Mouse (Mus musculus): Measurements from ENCODE around the gene Ptpn3.
"Not testable (repeated sequence)": the region's sequence is repeated elsewhere in the genome, so short reads cannot be mapped to it uniquely, and the experiment has no call there.

The Ptpn3 gene

DNA sequence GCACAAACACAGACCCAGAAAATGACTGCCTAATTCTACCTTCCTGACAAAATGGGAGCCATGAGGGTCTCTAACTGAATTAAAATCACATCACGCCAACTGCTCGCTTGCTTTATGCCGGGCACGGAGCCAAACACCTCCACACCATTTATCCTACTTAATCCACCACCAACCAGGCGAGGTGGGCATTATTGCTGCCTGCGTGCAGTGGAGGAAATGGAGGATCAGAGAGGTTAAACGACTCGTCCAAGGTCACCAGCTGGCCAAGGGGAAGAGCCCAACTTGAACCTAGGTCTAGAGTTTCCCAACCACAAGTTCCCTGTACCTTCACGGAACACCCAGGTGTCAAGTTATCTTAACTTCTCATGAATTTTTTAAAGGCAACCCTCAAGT is 2.3 kb downstream of the Ptpn3 start:
- no peak for DNase-seq (ENCODE audit: low spot score in 2 of 2)

DNA sequence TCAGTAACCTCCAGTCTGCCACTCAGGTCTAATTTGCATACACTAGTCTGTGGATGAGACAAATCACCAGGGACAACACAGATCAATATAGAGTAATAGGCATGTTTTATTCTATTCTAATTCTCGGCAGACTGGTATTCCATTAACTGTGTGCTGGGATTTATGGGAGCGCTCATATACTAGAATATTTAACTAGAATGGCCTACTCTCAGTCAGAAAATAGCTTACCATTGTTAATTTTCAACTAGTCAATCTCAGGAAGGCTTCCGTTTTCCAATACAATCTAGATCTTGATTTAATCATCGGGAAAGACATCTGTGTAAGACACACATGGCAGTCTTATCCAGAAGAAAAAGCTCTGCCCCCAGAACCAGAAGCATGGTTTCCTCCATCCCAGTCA is 3.5 kb downstream of the Ptpn3 start:
- no peak for DNase-seq (ENCODE audit: low spot score in 2 of 2)

DNA sequence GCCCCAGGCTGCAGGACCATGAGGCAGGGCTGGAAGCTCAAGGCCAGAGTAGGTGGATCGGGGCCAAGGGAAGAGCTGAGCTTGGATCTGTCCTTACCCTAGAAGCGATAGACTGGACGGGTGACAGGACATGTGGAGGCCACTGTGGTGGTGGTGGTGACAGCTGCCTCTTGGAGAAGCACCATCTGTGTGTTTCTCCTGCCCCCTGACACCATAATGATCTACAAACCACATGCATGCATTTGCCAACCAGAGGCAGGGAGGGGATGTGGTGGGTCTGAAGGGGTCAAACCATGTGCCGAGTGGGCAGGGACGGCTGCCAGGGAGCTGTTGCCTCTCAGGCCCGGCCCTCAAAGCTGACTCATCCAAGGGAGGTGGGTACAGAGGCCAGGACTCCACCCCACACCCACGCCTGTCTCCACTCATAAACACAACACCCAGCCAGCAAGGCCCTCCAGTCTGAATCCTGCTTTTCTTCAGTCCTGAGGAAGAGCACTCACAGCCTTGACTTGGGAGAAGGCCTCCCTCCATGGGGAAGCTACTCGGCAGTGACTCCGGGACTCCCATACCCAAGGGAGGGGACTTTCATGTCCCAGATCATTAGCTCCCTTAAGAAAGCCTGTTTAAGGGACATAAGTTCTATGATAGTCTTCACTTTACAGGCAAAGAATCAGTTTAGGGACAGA is 6.5 kb downstream of the Ptpn3 start:
- DNase-seq (ENCODE audit: low spot score in 2 of 2), result peak; percentile 82 to 87

DNA sequence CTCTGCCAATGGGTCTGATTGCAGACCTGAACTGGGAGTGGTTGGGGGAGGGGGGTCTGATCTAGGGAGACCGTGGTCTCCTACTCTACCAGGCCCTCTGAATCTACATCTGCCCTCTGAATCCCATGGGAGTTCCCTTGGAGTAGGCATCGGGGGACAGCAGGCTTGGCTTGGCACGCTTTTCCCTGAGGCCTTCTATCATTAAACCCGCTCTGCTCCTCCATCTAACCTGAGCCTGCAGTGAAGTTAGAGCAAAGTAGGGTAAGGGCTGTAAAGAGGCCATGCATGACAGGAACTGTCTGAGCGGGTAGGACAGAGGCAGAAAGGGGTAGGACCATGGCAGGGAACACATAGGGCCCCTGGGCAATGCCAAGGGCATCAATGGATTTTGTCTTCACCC is 9.0 kb downstream of the Ptpn3 start:
- DNase-seq (ENCODE audit: low spot score in 2 of 2), result no peak

DNA sequence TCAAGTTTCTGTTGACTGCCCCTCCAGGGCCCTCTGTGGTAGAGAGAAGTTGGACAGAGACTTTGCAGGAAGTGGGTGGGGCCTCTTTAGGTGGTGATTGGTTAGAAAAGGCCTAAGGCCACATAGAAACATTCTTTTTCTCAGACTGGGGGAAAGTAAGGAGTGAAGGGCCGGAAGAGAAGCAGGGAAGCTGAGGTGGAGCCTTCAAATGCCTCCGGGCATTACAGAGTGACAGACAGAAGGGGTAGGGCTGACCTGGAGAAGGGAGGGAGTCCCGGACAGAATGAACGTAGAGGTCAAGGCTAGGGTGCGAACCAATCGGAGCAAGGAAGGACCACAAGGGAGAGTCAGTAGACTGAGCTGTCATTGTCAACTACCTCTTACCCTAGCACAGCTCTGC is 11.6 kb downstream of the Ptpn3 start:
- DNase-seq (ENCODE audit: low spot score in 2 of 2), result no peak

DNA sequence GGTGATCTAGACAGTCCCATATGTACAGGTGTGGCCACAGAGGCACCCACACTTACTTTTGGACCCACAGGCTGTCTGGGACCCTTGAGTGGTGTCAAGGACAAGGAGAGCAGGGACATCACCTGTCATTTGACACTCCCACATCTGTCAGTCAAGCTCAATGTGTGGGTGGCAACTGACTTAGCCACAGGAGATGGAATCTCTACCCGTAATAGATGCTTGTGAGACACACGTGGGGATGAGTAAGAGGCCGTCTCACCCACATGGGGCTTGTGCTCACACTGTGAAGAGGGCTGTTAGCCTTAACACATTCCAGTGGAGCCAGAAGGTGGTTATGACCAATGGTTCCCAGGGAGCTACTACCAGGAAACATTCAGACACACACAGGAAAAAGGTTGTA is 13.8 kb downstream of the Ptpn3 start:
- DNase-seq (ENCODE audit: low spot score in 2 of 2), result no peak

DNA sequence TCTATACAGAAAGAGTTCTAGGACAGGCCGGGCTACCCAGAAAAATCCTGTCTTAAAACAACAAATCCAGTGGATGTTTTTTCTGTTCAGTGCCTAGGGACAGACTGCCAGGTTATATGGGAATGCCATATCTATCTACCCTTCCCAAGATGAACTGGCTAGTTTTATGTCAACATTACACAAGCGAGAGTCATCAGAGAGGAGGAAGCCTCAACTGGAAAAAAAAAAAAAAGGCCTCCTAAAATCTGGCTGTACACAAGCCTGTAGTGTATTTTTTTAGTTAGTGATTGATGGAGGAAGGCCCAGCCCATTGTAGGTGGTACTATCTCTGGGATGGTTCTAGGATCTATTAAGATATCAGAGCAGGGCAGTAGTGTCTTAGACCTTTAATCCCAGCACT is 16.4 kb downstream of the Ptpn3 start:
- DNase-seq (ENCODE audit: low spot score in 2 of 2), result no peak

DNA sequence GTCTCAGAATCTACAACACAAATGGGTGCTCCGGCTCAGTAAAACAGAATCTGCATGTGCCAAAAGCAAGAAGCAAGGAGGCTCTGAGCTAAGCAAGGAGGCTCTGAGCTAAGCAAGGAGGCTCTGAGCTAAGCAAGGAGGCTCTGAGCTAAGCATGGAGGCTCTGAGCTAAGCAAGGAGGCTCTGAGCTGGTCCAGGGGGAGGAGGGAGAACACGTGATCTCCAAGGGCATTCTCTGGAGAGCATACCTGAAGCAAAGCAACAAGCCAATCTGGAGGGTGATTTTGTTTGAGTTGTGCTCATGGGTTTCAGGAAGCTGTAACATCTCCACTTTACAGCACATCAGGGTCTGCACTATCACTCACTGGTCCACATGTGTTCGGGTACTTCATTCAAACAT is 18.4 kb downstream of the Ptpn3 start:
- no peak for DNase-seq (ENCODE audit: low spot score in 2 of 2)

DNA sequence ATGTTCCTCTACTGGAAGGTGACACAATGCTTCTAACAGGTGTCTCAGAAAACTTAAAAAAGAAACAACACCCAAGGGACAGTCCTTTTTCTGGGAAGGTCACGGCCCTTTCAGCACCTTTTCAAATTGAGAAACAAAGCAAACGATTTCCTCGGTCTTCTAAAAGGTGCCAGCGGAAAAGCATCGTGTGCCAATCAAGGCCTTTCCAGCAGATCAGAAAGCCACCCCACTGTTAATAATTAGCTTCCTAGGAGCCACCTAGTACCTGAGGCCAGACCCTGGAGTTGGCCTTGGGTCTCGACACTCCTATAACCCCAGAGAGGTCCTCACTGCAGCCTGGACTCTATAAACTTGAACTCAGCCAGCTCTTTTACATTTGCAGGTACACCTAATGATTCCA is 19.0 kb downstream of the Ptpn3 start:
- no peak for DNase-seq (ENCODE audit: low spot score in 2 of 2)

DNA sequence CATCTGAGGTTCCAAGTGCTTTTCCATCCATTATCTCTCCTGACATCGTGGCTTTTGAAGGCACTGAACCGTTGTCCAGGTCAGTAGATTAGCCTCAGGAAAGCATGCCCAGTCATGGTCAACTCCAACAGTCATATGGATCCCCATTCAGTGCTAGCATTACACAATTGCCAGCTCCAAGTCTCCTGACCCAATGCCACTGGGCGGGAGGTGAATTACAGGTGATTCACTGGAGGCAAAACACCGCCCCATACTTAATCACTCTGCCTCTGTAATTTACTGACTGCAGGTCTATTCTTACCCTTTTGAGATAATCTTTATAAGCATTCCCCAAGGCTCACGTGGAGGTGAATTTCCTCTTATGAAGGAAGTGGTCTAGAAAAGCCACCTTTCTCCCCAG is 19.5 kb downstream of the Ptpn3 start:
- peak; percentile 46 to 69 for DNase-seq (ENCODE audit: low spot score in 2 of 2)

DNA sequence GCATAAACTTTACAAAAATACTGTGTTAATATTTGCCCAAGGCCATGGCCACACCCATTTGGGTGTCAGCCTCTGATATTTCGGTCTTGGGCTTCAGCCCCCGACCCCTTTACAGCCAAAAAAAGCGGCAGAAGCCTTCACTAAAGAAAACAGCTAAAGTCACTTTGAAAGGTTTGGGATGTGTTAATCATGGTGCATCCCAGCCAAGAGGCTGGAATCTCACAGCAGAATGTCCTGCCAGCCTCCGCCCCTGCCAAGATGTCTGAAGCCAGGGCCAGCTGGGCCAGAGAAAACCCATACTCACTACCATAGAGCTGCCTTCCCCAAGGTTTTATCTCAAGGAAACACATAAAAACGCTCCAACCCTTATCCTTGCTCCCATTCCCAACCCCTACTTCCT is 20.7 kb downstream of the Ptpn3 start:
- peak; percentile 31 to 65 for DNase-seq (ENCODE audit: low spot score in 2 of 2)

DNA sequence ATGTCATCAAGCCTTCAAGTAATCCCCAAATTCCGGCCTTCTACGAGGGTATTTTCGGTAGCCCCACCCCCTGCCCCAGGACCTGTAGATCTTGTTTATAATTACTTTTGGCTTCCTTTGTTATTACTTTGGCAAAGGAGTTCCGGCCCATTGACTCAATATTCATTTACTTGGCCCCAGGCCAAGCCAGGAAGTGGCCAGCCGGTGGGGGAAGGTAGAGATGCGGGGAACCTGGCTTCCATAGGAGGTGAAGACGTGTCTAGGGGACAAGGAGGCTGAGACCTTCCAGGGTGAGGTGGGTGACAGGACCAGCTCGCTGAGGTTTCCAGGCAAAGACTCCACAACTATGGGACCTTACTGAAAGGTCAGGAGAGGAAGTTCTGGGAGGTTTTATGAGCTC is 22.4 kb downstream of the Ptpn3 start:
- peak; percentile 56 to 70 for DNase-seq (ENCODE audit: low spot score in 2 of 2)

DNA sequence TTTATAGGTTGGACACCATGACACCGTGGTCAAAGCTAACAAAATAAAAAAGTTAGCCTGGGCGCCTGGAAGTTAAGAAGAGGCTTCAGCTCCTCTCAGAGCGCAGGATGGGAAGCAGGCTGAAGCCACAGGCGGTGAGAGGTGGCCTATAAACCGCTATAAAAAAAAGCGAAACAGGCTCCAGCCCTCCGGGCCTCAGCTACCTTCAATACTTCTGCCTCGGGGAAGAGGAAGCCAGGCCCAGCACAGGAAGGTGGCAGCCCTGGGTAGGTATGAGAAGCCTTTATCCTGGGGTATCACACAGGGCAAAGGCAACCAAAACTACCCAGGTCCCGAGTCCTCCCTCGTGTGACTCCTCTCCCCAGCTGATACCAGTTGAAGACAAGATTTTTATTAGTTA is 22.8 kb downstream of the Ptpn3 start:
- no peak for DNase-seq (ENCODE audit: low spot score in 2 of 2)

DNA sequence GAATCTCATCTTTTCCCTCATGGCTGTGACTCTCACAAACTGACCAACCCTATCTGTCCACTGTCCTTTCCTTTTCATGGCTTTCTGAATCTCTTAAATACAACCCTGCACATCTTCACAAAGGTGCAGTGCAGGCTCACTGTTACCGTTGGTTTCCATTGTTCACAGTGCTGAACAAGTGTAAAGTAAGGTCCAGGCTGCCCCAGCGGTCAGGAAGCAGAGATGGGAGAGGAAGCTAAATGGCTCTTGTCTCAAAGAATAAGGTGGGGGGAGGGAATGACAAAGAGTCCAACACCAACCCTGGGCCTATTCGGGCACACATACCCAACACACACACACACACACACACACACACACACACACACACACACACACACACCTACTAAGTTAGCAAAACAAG is 24.0 kb downstream of the Ptpn3 start:
- DNase-seq (ENCODE audit: low spot score in 2 of 2), result no peak

DNA sequence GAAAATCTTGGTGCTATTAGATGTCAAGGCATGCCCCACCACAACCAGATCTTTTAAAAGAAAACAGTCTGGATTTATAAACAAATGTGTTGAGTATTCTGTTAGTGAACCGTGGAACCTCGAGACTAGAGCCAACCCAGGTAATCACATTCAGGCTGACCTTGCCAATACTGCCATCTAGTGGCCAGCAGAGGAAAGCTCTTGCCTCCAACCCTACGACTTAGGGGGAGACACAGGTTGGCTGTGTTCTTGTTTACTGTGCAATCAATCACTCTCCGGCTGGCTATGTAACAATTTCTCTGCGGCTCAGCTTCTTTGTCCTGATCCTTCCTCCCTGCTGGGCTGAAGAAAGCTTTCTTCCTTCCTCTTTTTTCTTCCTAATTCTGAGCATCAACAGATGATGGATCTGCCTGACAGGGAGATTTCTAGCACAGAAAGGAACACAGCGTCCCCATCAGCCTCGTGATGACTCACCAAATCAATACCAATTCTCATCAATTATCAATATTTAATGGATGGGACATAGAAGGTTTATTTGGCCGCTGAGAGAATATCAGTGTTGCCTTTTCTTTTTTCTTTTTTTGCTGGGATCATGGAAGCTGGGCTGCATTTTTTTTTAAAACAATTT is 26.4 kb downstream of the Ptpn3 start:
- peak; percentile 47 to 63 for DNase-seq (ENCODE audit: low spot score in 2 of 2)

DNA sequence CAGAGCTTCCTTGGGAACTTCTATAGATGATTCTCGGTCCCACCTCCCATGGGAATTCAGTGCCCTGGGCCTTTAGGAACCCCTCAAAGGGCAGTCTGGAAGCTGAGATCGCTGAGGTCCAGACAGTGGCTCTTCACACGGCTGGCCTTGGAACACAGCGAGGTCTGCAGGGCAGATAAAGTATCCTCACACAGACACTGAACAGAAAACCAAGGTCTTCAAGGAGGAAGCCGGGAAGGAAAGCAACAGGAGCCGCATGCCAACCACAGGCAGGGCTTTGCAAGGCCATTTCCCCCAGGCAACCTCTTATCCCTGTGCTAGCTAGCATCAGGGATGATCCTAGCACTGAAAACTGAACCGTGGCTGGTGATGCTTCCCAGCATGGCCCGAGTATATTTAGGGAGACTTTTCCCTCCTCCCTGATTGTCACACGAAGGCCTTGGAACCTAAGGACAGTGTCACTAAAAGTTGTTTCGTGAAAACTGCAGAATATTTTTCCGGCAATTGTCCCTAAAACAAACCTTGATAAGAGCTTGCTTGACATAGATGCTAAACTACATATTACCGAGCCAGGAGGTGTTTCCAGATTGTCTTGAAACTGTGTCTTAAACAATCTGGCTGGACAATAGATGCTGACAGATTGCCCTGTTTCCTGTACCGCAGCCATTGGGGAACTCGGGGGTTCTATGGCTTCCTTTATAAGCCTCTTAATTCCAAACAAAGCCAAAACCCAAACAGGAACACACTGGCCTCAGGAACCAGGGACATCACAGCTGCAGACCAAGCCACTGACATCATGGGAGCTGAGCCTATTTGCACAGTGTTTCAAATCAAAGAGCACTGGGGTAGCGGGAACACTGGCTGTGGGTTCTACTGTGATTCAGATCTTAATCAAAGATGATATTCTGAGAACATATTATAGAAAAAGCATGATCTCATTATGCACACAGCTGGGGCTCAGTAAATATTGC is 27.8 kb downstream of the Ptpn3 start:
- no peak for DNase-seq (ENCODE audit: low spot score in 2 of 2)

DNA sequence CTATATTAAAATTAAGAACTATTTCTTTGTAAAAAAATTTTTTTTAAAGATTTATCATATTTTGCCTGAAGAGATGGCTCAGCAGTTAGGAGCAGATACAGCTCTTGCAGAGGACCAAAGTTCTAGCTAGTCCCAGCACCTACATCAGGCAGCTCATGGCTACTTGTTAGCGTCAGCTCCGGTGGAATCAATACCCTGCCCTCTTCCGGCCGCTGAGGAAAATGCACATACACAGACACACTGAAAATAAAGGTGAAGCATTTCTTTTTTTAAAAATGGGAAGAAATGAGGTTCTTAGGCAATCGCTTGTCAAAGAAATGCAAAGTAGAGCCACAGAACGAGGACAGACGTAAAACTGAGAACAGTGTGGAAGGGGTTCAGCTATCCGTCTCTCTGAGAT is 30.6 kb downstream of the Ptpn3 start:
- no peak for DNase-seq (ENCODE audit: low spot score in 2 of 2)

DNA sequence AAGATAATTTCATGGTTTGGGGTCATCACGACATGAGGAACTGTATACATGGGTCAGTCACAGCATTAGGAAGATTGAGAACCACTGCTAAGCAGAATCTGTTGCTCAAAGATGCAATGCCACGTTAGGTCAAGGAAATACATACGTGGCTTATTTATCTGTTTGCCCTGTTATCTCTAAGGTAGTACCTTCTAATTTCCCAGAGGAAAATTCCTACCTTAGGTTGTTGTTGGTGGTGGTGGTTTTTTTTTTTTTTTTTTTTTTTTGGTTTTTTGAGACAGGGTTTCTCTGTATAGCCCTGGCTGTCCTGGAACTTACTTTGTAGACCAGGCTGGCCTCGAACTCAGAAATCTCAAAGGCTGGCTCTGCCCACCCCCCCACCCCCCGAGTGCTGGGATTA is 31.1 kb downstream of the Ptpn3 start:
- not testable (repeated sequence) for DNase-seq (ENCODE audit: low spot score in 2 of 2)

DNA sequence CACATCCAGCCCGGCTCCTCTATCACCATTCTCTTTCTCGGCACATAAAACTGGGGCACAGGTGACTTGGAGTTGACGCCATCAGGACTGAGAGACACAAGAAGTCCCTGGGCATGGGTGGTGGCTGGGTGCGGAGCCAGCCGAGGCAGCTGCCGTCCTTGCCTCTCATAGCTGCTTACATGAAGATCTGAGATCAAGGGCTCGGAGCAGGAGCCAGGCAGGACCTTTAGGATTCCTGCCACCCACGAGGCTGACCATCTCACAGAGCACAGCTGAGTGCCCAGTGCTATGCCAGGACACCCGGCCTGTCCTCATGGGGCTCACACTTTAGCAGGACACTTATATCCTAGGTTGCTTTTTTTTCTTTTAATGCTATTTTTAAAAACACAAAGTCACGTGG is 32.3 kb downstream of the Ptpn3 start:
- no peak for DNase-seq (ENCODE audit: low spot score in 2 of 2)

DNA sequence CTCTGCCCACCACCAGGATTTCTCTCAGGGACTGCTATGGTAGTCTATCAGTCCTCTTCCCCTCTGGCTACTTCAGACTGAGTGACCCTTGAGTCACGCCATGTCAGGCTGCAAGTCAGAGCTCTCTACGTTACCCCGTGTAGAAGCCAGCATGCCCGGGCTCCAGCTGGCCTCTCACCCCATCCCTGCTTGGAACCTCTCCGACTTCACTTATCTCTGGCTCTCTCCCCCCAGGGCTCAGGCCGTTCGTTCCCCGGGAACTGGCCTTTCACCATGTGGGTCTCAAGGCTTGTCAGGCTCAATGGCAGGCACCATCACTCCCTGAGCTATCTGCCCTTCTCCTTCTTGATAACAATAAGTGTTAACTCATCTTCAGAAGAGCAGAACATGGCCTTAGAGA is 33.3 kb downstream of the Ptpn3 start:
- no peak for DNase-seq (ENCODE audit: low spot score in 2 of 2)

DNA sequence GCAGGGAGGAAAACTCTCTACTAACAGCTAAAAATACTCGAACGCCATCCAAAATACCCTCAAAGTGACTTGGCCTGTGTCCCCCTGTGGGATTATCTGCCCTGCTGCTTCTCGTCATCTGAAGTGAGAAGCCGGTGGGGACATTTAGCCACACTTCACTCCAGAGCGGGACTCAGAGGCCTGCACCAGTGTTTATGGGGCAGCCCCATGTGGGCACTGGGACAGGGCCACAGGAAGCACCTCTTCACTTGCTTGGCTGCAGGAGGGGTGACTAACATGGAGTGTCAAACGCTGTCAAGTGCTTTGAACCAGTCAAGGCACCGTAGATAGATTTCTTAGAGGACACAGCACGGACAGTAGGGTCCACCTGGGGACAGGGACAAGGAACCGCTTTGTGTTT is 35.2 kb downstream of the Ptpn3 start:
- DNase-seq (ENCODE audit: low spot score in 2 of 2), result no peak

DNA sequence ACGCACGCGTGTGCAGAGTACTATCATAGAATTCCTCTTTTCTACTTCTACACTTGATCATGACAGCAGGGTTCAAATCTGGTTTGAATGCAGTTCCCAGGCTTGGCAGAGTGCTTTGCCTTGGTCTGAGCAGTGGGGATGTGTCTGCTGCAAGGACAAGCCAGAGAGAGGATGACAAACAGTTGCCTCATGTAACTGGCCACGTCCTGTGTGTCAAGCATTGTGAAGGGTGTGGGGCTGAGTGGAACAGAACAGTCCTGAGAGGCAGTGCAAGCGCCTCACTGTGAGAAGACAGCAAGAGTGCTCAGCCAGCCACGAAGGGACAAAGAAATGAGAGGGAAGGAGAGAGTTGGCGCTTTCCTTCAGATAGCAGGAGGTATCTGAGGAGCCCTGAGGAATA is 37.9 kb downstream of the Ptpn3 start:
- no peak for DNase-seq (ENCODE audit: low spot score in 2 of 2)
